Mouse (Mus musculus): Measurements from ENCODE around the gene Arhgap15. TPM values are rescaled to one million over a fixed set of nuclear protein-coding genes. Genes with fewer than 3 reads are reported as not detected.
A peak's percentile ranks its signal among the peaks of the same experiment; 100 is the strongest.

Arhgap15 gene
- total RNA-seq, 2 experiments from 2014 or later: 6.7 to 8.0 TPM

- DNase-seq (ENCODE audit: low spot score in 2 of 2): no peak
Observed at GRCm38 (mm10) chr2:43914104-43914503, 165.5 kb downstream of the Arhgap15 start.

DNA sequence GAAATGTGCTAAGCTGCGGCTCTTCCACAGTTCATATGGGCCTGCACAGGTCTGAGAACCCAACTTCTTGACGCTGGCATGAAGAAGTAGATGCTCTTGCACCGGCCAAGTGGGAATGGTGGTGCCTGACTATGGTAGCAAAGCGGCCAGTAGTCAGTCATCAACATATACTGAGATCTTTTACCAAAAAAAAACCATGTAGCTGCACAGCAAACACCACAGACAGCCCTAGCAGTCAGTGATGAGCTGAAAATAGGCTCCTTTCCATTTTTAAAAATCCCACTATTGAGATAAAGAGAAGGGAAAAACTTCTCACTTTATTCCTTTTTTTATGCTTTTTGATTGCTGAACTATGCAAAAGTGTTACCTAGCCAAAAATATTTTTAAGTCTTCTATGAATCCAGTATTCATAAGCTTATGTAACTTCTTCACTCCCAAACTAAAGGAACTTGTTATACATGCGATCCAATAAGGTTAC lies 175.3 kb downstream of the Arhgap15 start:
- DNase-seq (ENCODE audit: low spot score in 2 of 2): no peak

DNA sequence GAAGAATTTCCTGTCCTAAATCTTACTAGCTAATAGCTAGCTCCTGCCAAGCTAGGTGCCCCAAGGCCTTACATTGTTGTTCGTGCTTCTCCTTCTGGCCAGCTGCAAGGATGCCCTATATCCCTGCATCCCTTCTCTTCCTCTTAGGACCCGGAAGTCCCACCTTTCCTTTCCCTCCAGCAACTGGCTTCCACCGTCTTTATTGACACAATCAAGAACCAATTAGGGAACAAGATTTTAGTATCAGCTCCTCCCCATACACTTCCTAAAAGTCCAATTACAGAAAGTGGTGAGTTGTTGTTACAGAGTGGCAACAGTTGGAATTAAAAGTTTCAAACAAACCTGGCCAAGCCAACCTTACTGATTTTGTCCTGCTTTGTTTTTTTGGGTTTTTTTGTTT lies 183.1 kb downstream of the Arhgap15 start:
- no peak for DNase-seq (ENCODE audit: low spot score in 2 of 2)

GRCm38 (mm10) chr2:43939196-43939595 lies 190.6 kb downstream of the Arhgap15 start:
- no peak for DNase-seq (ENCODE audit: low spot score in 2 of 2)

DNA sequence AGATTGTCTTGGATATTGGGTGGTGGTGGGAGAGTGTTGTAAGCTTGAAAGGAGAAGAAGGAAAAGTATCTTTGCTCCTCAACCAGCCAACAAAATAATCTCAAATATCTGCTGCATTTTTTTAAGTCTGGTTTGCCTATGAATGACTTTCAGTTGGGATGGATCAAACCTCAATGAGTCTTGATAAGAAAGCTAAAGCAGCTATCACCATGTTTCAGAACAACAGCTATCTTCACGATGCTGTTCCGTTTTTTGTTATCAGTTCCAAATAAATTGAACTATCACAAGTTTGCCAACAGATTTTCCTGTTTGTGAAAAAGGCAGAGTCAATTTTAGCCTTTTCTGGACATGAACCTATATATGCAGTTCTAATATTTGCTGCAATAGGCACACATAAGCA lies 197.1 kb downstream of the Arhgap15 start:
- DNase-seq (ENCODE audit: low spot score in 2 of 2): no peak

DNA sequence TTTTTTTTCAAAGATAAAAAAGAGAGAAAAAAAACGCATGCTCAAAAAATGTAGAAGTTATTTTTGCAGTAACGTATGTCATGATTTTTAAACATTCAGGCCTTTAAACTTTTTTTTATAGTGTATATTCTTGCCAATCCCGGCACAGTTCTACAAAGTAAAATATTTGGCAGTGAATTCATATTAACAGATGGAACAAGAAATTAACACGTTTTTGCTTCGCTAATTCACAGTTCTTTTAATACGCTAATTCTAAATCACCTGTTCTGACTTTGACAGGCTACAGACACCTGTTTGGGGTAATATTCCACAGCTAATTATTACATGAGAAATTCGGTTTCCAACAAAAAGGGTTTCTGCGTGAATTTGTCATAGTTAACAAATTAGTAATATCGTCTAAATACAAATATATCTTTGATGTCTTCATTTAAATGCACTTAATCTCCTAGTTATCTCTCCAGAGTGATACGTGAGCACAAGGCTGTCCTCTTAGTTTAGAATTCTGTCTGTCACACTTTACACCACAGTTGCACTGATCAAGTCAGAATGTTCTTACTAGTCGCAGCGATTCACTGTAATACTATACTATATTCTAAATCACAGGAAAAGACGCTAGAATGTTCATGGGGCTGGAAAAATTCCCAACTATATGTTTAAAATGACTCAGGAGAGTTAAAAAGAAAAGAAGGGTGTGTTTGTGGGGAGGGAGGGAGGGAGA lies 201.3 kb downstream of the Arhgap15 start:
- no peak for DNase-seq (ENCODE audit: low spot score in 2 of 2)

DNA sequence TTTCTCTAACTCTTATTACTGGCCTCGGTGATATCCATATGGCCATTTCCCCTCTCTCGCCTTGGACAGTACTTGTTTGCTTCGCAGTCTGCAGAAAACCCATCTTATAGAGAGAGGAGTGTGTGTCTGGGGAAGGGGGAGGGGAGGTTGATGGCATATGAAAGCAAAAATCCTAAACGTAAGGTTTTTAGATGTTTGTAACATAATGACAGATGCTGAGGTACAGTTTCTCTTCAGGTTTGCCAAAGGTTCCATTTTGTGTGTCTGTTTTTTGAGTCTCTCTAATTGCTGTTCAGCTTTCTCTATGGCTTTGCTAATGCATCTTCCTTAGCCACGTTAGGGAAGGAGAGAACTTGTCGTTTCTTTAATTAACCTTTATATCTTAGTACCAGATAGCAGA lies 202.1 kb downstream of the Arhgap15 start:
- no peak for DNase-seq (ENCODE audit: low spot score in 2 of 2)

- no peak for DNase-seq (ENCODE audit: low spot score in 2 of 2)
Observed at GRCm38 (mm10) chr2:43959189-43959588, 210.6 kb downstream of the Arhgap15 start.

- DNase-seq (ENCODE audit: low spot score in 2 of 2): no peak
Observed at GRCm38 (mm10) chr2:43962466-43962865, 213.8 kb downstream of the Arhgap15 start.

- no peak for DNase-seq (ENCODE audit: low spot score in 2 of 2)
Observed at GRCm38 (mm10) chr2:43968581-43968980, 220.0 kb downstream of the Arhgap15 start.

- DNase-seq (ENCODE audit: low spot score in 2 of 2): no peak
Observed at GRCm38 (mm10) chr2:43977732-43978131, 229.1 kb downstream of the Arhgap15 start.

GRCm38 (mm10) chr2:43978177-43979013 lies 229.8 kb downstream of the Arhgap15 start:
- no peak for DNase-seq (ENCODE audit: low spot score in 2 of 2)

DNA sequence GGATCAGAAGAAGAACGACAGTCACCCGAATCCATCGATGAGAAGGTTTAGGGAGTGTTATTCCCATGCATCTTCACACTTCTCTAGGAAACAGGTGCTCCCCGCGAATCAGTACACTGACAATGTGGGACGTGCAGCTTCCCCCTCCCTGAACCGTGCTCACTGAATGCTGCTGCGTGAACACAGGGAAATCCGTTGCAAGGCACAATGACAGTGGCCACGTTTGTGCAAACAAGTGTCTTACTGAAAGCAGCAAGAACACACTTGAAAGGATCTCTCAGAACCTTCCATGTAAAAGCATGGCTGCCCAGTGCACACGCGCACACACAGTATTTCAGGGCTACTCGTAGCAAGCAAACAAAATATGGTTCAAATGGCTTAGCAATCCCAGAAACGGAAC lies 237.4 kb downstream of the Arhgap15 start:
- DNase-seq (ENCODE audit: low spot score in 2 of 2): no peak

- no peak for DNase-seq (ENCODE audit: low spot score in 2 of 2)
Observed at GRCm38 (mm10) chr2:43987919-43988318, 239.3 kb downstream of the Arhgap15 start.

GRCm38 (mm10) chr2:43989850-43990249 lies 241.2 kb downstream of the Arhgap15 start:
- DNase-seq (ENCODE audit: low spot score in 2 of 2): peak; percentile 50 to 62

DNA sequence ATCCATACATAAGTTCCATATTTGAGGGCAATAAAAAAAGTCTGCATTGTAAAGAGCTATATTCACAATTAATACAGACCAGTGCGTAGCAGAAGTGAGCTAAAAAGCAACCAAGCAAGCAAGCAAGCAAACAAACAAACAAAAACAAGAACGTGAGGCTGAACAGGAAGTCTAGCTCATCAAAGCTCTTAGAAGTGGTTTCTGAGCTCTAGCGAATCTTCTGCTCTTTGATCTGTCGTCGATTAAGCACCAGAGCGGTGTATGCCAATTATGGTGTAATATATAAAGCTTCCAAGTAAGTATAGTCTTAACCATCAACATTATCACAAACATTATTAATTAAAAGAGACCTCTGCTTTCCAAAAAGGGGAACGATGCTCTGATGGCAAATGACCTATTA lies 243.9 kb downstream of the Arhgap15 start:
- DNase-seq (ENCODE audit: low spot score in 2 of 2): no peak

GRCm38 (mm10) chr2:44002454-44002853 lies 253.8 kb downstream of the Arhgap15 start:
- DNase-seq (ENCODE audit: low spot score in 2 of 2): no peak

GRCm38 (mm10) chr2:44010249-44010648 lies 261.6 kb downstream of the Arhgap15 start:
- DNase-seq (ENCODE audit: low spot score in 2 of 2): no peak

GRCm38 (mm10) chr2:44013388-44013787 lies 264.8 kb downstream of the Arhgap15 start:
- no peak for DNase-seq (ENCODE audit: low spot score in 2 of 2)

GRCm38 (mm10) chr2:44016720-44017119 lies 268.1 kb downstream of the Arhgap15 start:
- no peak for DNase-seq (ENCODE audit: low spot score in 2 of 2)

- no peak for DNase-seq (ENCODE audit: low spot score in 2 of 2)
Observed at GRCm38 (mm10) chr2:44017405-44018026, 268.9 kb downstream of the Arhgap15 start.

DNA sequence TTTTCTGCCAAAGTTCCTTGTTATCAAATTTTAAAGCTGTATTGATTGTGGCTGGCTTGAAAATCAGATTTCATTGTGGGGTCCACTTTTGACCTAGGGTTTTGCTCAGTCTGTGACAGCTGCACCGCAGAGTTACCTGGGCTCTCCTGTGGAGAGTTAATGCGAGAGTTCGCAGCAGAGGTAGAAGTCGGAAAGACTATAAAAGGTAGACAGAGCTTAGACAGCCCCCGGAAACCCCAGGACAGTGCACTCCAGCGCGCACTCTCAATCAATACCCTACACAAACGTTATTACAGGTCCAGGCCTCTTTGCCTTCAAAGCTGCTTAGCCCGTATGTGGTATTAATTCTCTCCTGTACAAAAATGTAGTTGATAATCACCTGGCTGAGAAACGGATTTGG lies 269.4 kb downstream of the Arhgap15 start:
- DNase-seq (ENCODE audit: low spot score in 2 of 2): no peak

All from layer of hippocampus, postnatal 10 days (tissue).